Mouse (Mus musculus) hindbrain, embryonic 16.5 days (tissue): ENCODE results near the gene Slx4ip. TPM values are rescaled to one million over a fixed set of nuclear protein-coding genes. Genes with fewer than 3 reads are reported as not detected.

Experiments used
- ATAC-seq: fragments of 200-750 bp; cut with Nextera tagmentation; 2 replicates; pipeline ENCODE4 v1.8.0; 2017; ENCODE audit warnings: moderate TSS enrichment, moderate library complexity
- H3K27ac ChIP-seq: fragments of 300-500 bp; sonication (generic); 2 replicates; pipeline ENCODE4 v1.5.1; 2014; ENCODE audit warnings: low read depth, mild to moderate bottlenecking, control low read depth, low read length, moderate library complexity
- H3K27me3 ChIP-seq: fragments of 300-500 bp; sonication (generic); replicated peaks from 2 replicates; pipeline ENCODE4 v1.6.1; 2014; ENCODE audit warnings: low read length; ENCODE audit not compliant: control insufficient read depth, insufficient read depth
- H3K36me3 ChIP-seq: fragments of 300-500 bp; sonication (generic); 2 replicates; pipeline ENCODE4 v1.6.1; 2014; ENCODE audit warnings: mild to moderate bottlenecking, low read length, moderate library complexity, mixed read lengths; ENCODE audit not compliant: control insufficient read depth, insufficient read depth
- H3K4me1 ChIP-seq: fragments of 300-500 bp; sonication (generic); 2 replicates; pipeline ENCODE4 v1.6.1; 2014; ENCODE audit warnings: low read depth, low read length; ENCODE audit not compliant: control insufficient read depth, insufficient read depth
- H3K4me2 ChIP-seq: fragments of 300-500 bp; sonication (generic); 2 replicates; pipeline ENCODE4 v1.6.1; 2014; ENCODE audit warnings: mild to moderate bottlenecking, low read length, control low read depth, moderate library complexity
- H3K4me3 ChIP-seq: fragments of 300-500 bp; sonication (generic); 2 replicates; pipeline ENCODE4 v1.5.1; 2014; ENCODE audit warnings: mild to moderate bottlenecking, low read length, control low read depth, moderate library complexity
- H3K9ac ChIP-seq: fragments of 300-500 bp; sonication (generic); 2 replicates; pipeline ENCODE4 v1.6.1; 2014; ENCODE audit warnings: low read depth, mild to moderate bottlenecking, control low read depth, low read length, moderate library complexity
- H3K9me3 ChIP-seq: fragments of 300-500 bp; sonication (generic); 2 replicates; pipeline ENCODE4 v1.6.1; 2014; ENCODE audit warnings: mild to moderate bottlenecking, low read length, moderate library complexity; ENCODE audit not compliant: control insufficient read depth
- WGBS: fragments of 180-500 bp; shearing (Covaris S2); extraction: QIAGEN DNeasy Blood & Tissue Kit; methylation state at CpG from one replicate; pipeline ENCODE4 v1.1.7; 2014; 5-methylcytosine and 5-hydroxymethylcytosine counted together
- polyA plus RNA-seq: library from polyadenylated mRNA; unstranded; fragments of >200 nt; fragmentation: Nextera tagmentation; extraction: Ambion mirVana; gene quantifications from 2 replicates; pipeline ENCODE4 v1.2.1, GENCODE M21; 2015

Slx4ip gene
- polyA plus RNA-seq, 1 experiment from 2014 or later, result 10.6 TPM

- Histone ChIP-seq H3K36me3 (no peaks in the 10 kb centered on the region), H3K27ac (no peak overlapping the region), H3K27me3 (no peaks in the 10 kb centered on the region), H3K4me3 (no peak overlapping the region), H3K4me1 (no peaks in the 10 kb centered on the region; the same call in 1 of the 2 replicates), H3K9me3 (no peaks in the 10 kb centered on the region), H3K9ac (no peak overlapping the region), H3K4me2 (no peak overlapping the region)
- no peak for ATAC-seq
- WGBS, result 86% methylated on average over 6 of the region's 6 CpGs
These were observed 88.2 kb downstream of the Slx4ip start for GRCm38 (mm10) chr2:136979056-136979772.

GRCm38 (mm10) chr2:136981062-136981879 lies 90.3 kb downstream of the Slx4ip start:
- ATAC-seq, result peak; percentile 77
- no peaks in the 10 kb centered on the region for H3K9me3 ChIP-seq
- 0 out of 2 replicates have a peak overlapping the region, but pooled peaks have one; percentile 25 for H3K9ac ChIP-seq
- H3K4me3 ChIP-seq, result no peak overlapping the region
- no peaks in the 10 kb centered on the region; the same call in 1 of the 2 replicates for H3K4me1 ChIP-seq
- H3K36me3 ChIP-seq, result no peaks in the 10 kb centered on the region
- WGBS, result 29% methylated on average over 10 of the region's 10 CpGs
- no peak overlapping the region for H3K4me2 ChIP-seq
- H3K27ac ChIP-seq, result 0 out of 2 replicates have a peak overlapping the region, but pooled peaks have one; percentile 35
- no peaks in the 10 kb centered on the region for H3K27me3 ChIP-seq

GRCm38 (mm10) chr2:136983959-136984358 lies 92.9 kb downstream of the Slx4ip start:
- ATAC-seq, result no peak
- H3K4me3 ChIP-seq, result no peak overlapping the region
- no peaks in the 10 kb centered on the region for H3K9me3 ChIP-seq
- H3K27me3 ChIP-seq, result no peaks in the 10 kb centered on the region
- H3K27ac ChIP-seq, result no peak overlapping the region
- H3K9ac ChIP-seq, result no peak overlapping the region
- H3K36me3 ChIP-seq, result no peaks in the 10 kb centered on the region
- no peak overlapping the region for H3K4me2 ChIP-seq
- no peaks in the 10 kb centered on the region; the same call in 1 of the 2 replicates for H3K4me1 ChIP-seq
- WGBS, result 95% methylated on average over 2 of the region's 2 CpGs

- Histone ChIP-seq H3K27ac (no peak overlapping the region), H3K4me1 (no peaks in the 10 kb centered on the region; the same call in 1 of the 2 replicates), H3K4me2 (no peak overlapping the region), H3K36me3 (no peaks in the 10 kb centered on the region), H3K4me3 (no peak overlapping the region), H3K9ac (no peak overlapping the region), H3K9me3 (no peaks in the 10 kb centered on the region), H3K27me3 (no peaks in the 10 kb centered on the region)
- WGBS, result 76% methylated on average over 6 of the region's 6 CpGs
- no peak for ATAC-seq
These were observed 95.1 kb downstream of the Slx4ip start for GRCm38 (mm10) chr2:136985998-136986730.

- Histone ChIP-seq H3K9me3 (no peaks in the 10 kb centered on the region), H3K4me3 (no peak overlapping the region), H3K4me2 (no peak overlapping the region), H3K9ac (no peak overlapping the region), H3K27ac (no peak overlapping the region), H3K36me3 (no peaks in the 10 kb centered on the region), H3K4me1 (no peaks in the 10 kb centered on the region), H3K27me3 (no peaks in the 10 kb centered on the region)
- no peak; the same call in 1 of the 2 replicates for ATAC-seq
- 97% methylated on average over 3 of the region's 3 CpGs for WGBS
These were observed 102.1 kb downstream of the Slx4ip start for GRCm38 (mm10) chr2:136993116-136993515.

- H3K9me3 ChIP-seq, result no peaks in the 10 kb centered on the region
- no peak overlapping the region for H3K27ac ChIP-seq
- no peak for ATAC-seq
- H3K4me2 ChIP-seq, result no peak overlapping the region
- no peaks in the 10 kb centered on the region for H3K36me3 ChIP-seq
- H3K4me1 ChIP-seq, result no peaks in the 10 kb centered on the region
- no peaks in the 10 kb centered on the region for H3K27me3 ChIP-seq
- H3K9ac ChIP-seq, result no peak overlapping the region
- H3K4me3 ChIP-seq, result no peak overlapping the region
These were observed 106.1 kb downstream of the Slx4ip start for GRCm38 (mm10) chr2:136997104-136997503.

GRCm38 (mm10) chr2:137002031-137002430 lies 111.0 kb downstream of the Slx4ip start:
- WGBS, result 98% methylated on average over 1 of the region's 1 CpGs
- no peaks in the 10 kb centered on the region for H3K36me3 ChIP-seq
- H3K4me2 ChIP-seq, result no peak overlapping the region
- no peaks in the 10 kb centered on the region for H3K9me3 ChIP-seq
- no peak for ATAC-seq
- no peak overlapping the region for H3K27ac ChIP-seq
- no peak overlapping the region for H3K9ac ChIP-seq
- no peak overlapping the region for H3K4me3 ChIP-seq
- H3K4me1 ChIP-seq, result no peaks in the 10 kb centered on the region
- H3K27me3 ChIP-seq, result no peaks in the 10 kb centered on the region

- ATAC-seq, result no peak
- no peak overlapping the region for H3K4me2 ChIP-seq
- no peak overlapping the region for H3K9ac ChIP-seq
- no peaks in the 10 kb centered on the region for H3K27me3 ChIP-seq
- WGBS, result 77% methylated on average over 1 of the region's 1 CpGs
- no peaks in the 10 kb centered on the region for H3K36me3 ChIP-seq
- H3K9me3 ChIP-seq, result no peaks in the 10 kb centered on the region
- H3K4me3 ChIP-seq, result no peak overlapping the region
- H3K27ac ChIP-seq, result no peak overlapping the region
- no peaks in the 10 kb centered on the region for H3K4me1 ChIP-seq
These were observed 115.6 kb downstream of the Slx4ip start for GRCm38 (mm10) chr2:137006656-137007055.

GRCm38 (mm10) chr2:137011980-137012379 lies 121.0 kb downstream of the Slx4ip start:
- Histone ChIP-seq H3K9ac (no peak overlapping the region), H3K9me3 (no peaks in the 10 kb centered on the region), H3K4me1 (no peaks in the 10 kb centered on the region), H3K4me2 (no peak overlapping the region), H3K27ac (no peak overlapping the region), H3K36me3 (no peaks in the 10 kb centered on the region), H3K4me3 (no peak overlapping the region), H3K27me3 (no peaks in the 10 kb centered on the region)
- WGBS, result 69% methylated on average over 1 of the region's 1 CpGs
- ATAC-seq, result no peak
